Mouse (Mus musculus) hindbrain, embryonic 14.5 days (tissue): ENCODE results near the gene Utrn. TPM values are rescaled to one million over a fixed set of nuclear protein-coding genes. Genes with fewer than 3 reads are reported as not detected.

ENCODE experiments used
- ATAC-seq: fragments of 200-750 bp; cut with Nextera tagmentation; 2 replicates; pipeline ENCODE4 v1.8.0; 2017; ENCODE audit warnings: moderate number of reproducible peaks, mild to moderate bottlenecking, moderate TSS enrichment, moderate library complexity; ENCODE audit not compliant: low FRiP score
- DNase-seq: peaks from one replicate; pipeline ENCODE4 v3.0.0-alpha.2; 2015; ENCODE audit warnings: low spot score
- H3K27ac ChIP-seq: fragments of 300-500 bp; sonication (generic); 2 replicates; pipeline ENCODE4 v1.5.1; 2014; ENCODE audit warnings: mild to moderate bottlenecking, moderate library complexity
- H3K27me3 ChIP-seq: fragments of 300-500 bp; sonication (generic); 2 replicates; pipeline ENCODE4 v1.6.1; 2014; ENCODE audit warnings: mild to moderate bottlenecking, low read length, mixed read lengths; ENCODE audit not compliant: control insufficient read depth, insufficient read depth
- H3K36me3 ChIP-seq: fragments of 300-500 bp; sonication (generic); replicated peaks from 2 replicates; pipeline ENCODE4 v1.6.1; 2014; ENCODE audit not compliant: control insufficient read depth, insufficient read depth
- H3K4me1 ChIP-seq: fragments of 300-500 bp; sonication (generic); replicated peaks from 2 replicates; pipeline ENCODE4 v1.6.1; 2014; ENCODE audit warnings: antibody characterized with exemption, low read length, mixed read lengths; ENCODE audit not compliant: control insufficient read depth, insufficient read depth
- H3K4me2 ChIP-seq: fragments of 300-500 bp; sonication (generic); replicated peaks from 2 replicates; pipeline ENCODE4 v1.6.1; 2014; ENCODE audit warnings: mild to moderate bottlenecking, moderate library complexity
- H3K4me3 ChIP-seq: fragments of 300-500 bp; sonication (generic); replicated peaks from 2 replicates; pipeline ENCODE4 v1.5.1; 2014; ENCODE audit warnings: mild to moderate bottlenecking, low read length
- H3K9ac ChIP-seq: fragments of 300-500 bp; sonication (generic); 2 replicates; pipeline ENCODE4 v1.6.1; 2014
- H3K9me3 ChIP-seq: fragments of 300-500 bp; sonication (generic); 2 replicates; pipeline ENCODE4 v1.6.1; 2016; ENCODE audit warnings: low read length; ENCODE audit not compliant: control insufficient read depth
- WGBS: fragments of 180-500 bp; shearing (Covaris S2); extraction: QIAGEN DNeasy Blood & Tissue Kit; methylation state at CpG from one replicate; pipeline ENCODE4 v1.1.7; 2014; 5-methylcytosine and 5-hydroxymethylcytosine counted together
- polyA plus RNA-seq: library from polyadenylated mRNA; unstranded; fragments of >200 nt; fragmentation: Nextera tagmentation; extraction: Ambion mirVana; gene quantifications from 2 replicates; pipeline ENCODE4 v1.2.1, GENCODE M21; 2014

Utrn gene
- polyA plus RNA-seq, 1 experiment from 2014 or later = 28.2 TPM

DNA sequence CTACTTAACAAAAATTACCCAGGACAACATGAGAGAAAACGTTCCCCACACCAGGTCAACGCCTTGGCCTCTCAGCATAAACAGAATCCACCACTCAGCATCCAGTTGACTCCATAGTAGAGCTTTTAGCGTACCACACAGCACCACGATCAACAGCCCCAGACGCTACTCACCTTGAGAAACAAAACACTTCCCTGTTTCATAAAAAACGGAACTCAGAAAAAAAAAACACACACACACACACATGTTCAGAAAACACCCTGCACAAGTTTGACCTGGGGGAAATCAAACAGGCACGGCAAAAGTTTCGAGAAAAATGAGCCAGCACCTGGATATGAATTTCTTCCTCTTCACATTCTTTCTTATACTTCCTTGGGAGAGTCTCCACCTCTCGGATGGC lies 125.4 kb downstream of the Utrn start:
- no peaks in the 10 kb centered on the region for H3K9me3 ChIP-seq
- 96% methylated on average over 9 of the region's 9 CpGs for WGBS

DNA sequence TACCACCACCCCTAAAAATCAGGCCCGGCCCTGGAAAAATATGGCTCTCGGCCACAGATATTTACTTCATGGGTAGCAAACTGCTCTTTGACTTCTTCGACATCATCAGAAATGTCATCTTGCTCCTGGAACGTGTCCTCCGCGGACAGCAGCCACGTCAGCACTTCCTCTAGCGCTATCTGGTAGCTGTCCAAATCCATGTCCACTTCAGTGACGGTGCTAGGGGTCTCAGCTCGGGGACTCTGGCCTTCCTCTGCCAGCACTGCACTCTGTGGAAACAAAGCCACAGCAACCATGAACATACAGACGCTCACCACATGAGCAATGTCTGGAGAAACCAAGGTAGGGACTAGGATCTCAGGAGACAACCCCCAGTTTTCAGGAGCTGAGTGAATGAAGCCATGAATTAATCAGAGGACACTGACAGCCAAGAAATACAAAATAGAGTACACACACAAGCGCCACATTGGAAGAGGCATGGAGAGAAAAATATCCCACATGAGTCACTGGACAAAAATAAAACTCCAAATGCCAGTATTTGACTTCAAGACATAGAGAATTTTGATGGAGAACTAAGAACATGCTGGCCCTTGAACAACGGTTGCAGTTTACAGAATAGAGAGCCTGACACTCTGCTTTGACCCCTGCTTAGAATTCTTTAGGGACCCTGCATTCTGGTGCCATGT lies 129.7 kb downstream of the Utrn start:
- ATAC-seq = no peak

More for the DNA sequence above, 125.4 kb downstream of the Utrn start:
- Histone ChIP-seq H3K4me2 (no peak overlapping the region), H3K36me3 (no peaks in the 10 kb centered on the region), H3K4me1 (no peaks in the 10 kb centered on the region), H3K27me3 (no peaks in the 10 kb centered on the region), H3K4me3 (no peak overlapping the region), H3K9ac (no peak overlapping the region), H3K27ac (no peak overlapping the region)
- ATAC-seq = no peak
- DNase-seq = no peak

DNA sequence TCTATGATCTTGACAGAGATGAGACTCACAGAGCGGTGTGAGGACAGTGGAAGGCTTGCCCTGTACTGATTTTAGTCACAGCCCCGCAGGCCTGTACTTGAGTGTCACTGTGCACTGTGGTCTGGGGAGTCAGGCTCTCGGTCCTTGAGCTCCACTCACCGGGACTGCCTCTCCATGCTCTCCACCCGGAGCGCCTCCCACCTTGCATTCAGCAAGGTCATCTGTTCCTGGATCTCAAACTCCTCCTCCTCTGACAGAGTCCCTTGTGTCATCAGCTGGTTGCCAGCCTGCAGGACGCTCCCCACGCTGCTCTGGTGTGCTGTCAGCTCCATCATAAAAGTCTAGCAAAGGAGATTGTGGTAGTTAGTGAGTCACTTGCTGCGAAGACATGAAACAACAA lies 131.2 kb downstream of the Utrn start:
- Histone ChIP-seq H3K4me2 (no peak overlapping the region), H3K9ac (no peak overlapping the region), H3K4me3 (no peak overlapping the region), H3K27ac (no peak overlapping the region), H3K4me1 (no peaks in the 10 kb centered on the region), H3K36me3 (no peaks in the 10 kb centered on the region; the same call in 1 of the 2 replicates), H3K9me3 (no peaks in the 10 kb centered on the region), H3K27me3 (no peaks in the 10 kb centered on the region)
- 74% methylated on average over 9 of the region's 9 CpGs for WGBS
- ATAC-seq (no peak), DNase-seq (no peak)

More for the DNA sequence above, 129.7 kb downstream of the Utrn start:
- DNase-seq = no peak
- H3K9ac ChIP-seq = no peak overlapping the region
- no peaks in the 10 kb centered on the region for H3K27me3 ChIP-seq
- no peak overlapping the region for H3K4me2 ChIP-seq
- no peaks in the 10 kb centered on the region for H3K9me3 ChIP-seq
- WGBS = 92% methylated on average over 13 of the region's 13 CpGs
- no peaks in the 10 kb centered on the region; the same call in 1 of the 2 replicates for H3K36me3 ChIP-seq
- no peak overlapping the region for H3K27ac ChIP-seq
- no peaks in the 10 kb centered on the region for H3K4me1 ChIP-seq
- H3K4me3 ChIP-seq = no peak overlapping the region

DNA sequence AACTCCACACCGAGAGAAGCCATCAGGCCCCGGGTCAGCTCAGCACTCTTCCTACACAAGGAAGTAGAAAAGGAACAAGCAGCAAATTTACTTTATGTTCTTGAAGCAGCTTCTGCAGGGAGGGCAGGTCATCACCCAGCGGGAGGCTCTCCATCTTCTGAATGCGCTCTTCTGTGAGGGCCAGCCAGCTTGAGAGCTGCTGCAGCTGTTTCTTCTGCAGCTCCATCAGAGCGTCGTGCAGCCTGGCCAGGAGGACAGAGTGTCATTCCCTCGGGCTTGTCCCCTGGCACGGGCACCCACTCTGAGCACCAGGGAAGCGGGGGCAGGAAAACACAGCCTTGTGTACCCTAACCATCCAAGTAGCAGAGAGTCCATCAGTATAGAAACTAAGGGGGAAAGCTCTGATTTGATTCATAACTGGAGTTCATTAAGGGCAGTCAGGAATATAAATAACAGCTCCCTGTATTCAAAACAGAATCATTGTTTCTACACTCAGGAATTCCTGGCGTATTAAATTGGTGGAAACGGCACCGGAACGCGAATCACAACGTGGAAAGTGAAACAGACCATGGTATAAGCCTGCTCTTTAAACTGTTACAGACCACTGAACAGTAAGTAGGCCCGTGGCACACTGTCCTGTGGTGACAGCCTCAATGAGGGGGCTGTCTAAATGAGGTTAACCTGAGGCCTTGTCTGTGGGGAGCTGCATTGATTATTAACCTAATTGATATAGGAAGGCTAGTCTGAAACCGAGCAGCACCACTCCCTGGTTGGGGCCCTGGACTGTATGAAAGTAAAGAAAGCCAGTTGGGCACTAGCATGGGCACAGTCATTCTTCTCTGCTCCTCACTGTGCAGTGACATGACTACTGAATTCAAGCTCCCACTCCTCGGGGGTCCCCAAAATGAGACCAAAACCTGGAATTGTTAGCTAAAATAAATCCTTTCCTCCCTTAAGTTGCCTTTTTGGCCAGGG lies 132.0 kb downstream of the Utrn start:
- Histone ChIP-seq H3K27me3 (no peaks in the 10 kb centered on the region), H3K36me3 (no peaks in the 10 kb centered on the region; the same call in 1 of the 2 replicates), H3K4me1 (no peaks in the 10 kb centered on the region), H3K9me3 (no peaks in the 10 kb centered on the region), H3K4me2 (no peak overlapping the region), H3K9ac (no peak overlapping the region), H3K27ac (no peak overlapping the region), H3K4me3 (no peak overlapping the region)
- ATAC-seq = peak; percentile 62; the same call in 1 of the 2 replicates
- WGBS = 42% methylated on average over 18 of the region's 18 CpGs
- DNase-seq = no peak

DNA sequence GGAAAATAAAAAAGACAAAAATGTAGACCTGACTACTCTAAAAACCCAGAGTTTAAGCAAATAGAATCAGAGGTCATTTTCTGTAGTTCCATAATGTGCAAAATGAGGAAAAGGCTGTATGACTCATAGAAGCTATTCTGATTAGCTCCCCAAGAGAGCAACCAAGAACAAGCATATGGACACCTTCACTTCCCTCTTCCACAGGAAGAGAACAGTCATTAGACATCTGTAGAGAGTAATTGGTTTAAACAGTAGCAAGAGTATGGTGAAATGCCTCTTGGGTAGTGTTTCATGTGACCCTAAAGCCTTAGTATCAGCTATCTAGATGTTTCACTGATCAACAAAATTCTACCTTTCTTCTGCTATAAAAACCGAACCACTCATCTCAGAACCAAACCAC lies 133.5 kb downstream of the Utrn start:
- Histone ChIP-seq H3K4me1 (0 out of 2 replicates have a peak, but pooled peaks cover 2% of the 10 kb centered on the region), H3K4me3 (no peak overlapping the region), H3K27me3 (no peaks in the 10 kb centered on the region), H3K9me3 (no peaks in the 10 kb centered on the region), H3K27ac (no peak overlapping the region), H3K9ac (no peak overlapping the region), H3K36me3 (no peaks in the 10 kb centered on the region; the same call in 1 of the 2 replicates), H3K4me2 (no peak overlapping the region)
- no peak for ATAC-seq
- DNase-seq = no peak
- WGBS = 100% methylated on average over 1 of the region's 1 CpGs

DNA sequence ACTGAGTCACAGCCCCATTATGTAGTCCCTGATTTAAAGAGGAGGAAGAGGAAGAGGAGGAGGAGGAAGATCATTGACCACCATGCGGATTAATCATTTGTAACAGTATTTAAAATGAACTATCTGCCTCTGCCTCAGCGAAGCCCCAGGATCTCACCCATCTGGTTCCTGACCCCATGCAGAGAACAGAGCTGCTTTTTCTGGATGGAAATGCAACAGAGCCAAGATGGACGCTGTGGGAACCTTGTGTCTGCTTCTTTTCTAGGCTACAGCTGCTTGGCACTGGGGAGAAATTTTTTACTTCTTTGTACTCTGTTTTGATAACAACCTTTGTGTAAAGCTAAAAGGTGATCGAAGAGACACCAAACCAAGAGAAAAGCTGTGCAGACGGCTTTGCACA lies 137.7 kb downstream of the Utrn start:
- 73% methylated on average over 5 of the region's 5 CpGs for WGBS
- DNase-seq = no peak

DNA sequence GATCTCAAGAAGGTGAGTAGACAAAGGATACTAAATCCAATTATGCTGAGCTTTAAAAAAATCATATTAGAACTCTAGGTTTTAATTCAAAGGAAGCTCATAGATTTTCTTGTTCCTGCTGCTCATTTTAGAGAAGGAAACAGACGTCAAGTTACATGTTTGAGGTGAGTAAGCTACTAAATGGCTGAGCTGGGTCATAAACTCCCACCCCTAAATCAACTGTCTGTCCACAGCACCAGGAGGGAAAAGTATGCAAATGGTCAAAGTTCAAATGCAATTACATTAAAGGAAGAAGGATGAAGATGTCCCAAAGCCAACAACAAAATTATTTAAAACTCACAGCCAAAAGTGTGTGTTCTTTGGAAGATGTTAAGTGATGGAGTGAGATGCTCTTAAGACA lies 139.5 kb downstream of the Utrn start:
- WGBS = 81% methylated on average over 1 of the region's 1 CpGs
- DNase-seq (no peak), ATAC-seq (no peak)
- Histone ChIP-seq H3K4me1 (peaks cover 20% of the 10 kb centered on the region; the same call in 1 of the 2 replicates), H3K9me3 (no peaks in the 10 kb centered on the region), H3K9ac (no peak overlapping the region), H3K4me3 (no peak overlapping the region), H3K4me2 (no peak overlapping the region), H3K27me3 (no peaks in the 10 kb centered on the region), H3K27ac (no peak overlapping the region), H3K36me3 (no peaks in the 10 kb centered on the region)

More for the DNA sequence above, 137.7 kb downstream of the Utrn start:
- H3K9me3 ChIP-seq = no peaks in the 10 kb centered on the region
- no peak overlapping the region for H3K4me3 ChIP-seq
- no peak overlapping the region for H3K9ac ChIP-seq
- H3K4me1 ChIP-seq = 0 out of 2 replicates have a peak, but pooled peaks cover 6% of the 10 kb centered on the region
- no peak for ATAC-seq
- H3K36me3 ChIP-seq = no peaks in the 10 kb centered on the region; the same call in 1 of the 2 replicates
- H3K27ac ChIP-seq = no peak overlapping the region
- no peak overlapping the region for H3K4me2 ChIP-seq
- H3K27me3 ChIP-seq = no peaks in the 10 kb centered on the region

DNA sequence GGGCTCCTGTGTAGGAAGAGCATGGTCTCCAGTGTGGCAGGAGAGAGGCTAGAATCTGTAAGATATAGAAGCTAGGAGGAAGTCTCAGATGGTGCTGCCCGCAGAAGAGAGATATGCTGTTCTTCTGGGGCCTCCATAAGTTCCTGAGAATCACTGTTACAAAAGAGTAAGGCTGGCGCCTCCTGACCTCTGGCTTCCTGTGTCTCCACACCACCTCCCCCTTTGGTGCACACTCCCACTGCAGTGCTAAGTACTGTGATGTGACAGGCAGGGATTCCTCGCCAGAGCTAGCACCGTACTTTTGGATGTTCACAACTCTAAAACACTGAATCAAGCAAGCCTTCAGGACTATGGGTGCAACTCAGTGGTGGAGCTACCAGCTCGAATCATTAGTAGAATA lies 140.1 kb downstream of the Utrn start:
- ATAC-seq (no peak), DNase-seq (no peak)
- no peak overlapping the region for H3K4me2 ChIP-seq
- no peak overlapping the region for H3K4me3 ChIP-seq
- no peak overlapping the region for H3K27ac ChIP-seq
- H3K27me3 ChIP-seq = no peaks in the 10 kb centered on the region
- peaks cover 22% of the 10 kb centered on the region; the same call in 1 of the 2 replicates for H3K4me1 ChIP-seq
- H3K36me3 ChIP-seq = no peaks in the 10 kb centered on the region
- no peak overlapping the region for H3K9ac ChIP-seq
- 88% methylated on average over 5 of the region's 5 CpGs for WGBS
- no peaks in the 10 kb centered on the region for H3K9me3 ChIP-seq

DNA sequence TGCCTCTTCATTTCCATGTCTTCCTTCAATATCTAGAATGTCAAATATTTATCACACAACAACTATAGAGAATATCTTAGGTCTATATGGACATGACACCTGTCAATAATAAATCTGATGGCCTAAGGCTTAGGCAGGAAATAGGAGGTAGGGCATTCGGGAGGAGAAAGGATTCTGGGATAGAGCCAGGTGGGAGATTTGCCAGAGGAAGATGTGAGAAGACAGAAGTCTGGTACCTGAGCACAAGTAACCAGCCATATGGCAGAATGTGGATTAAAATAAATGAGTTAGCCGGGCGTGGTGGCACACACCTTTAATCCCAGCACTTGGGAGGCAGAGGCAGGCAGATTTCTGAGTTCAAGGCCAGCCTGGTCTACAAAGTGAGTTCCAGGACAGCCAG lies 141.3 kb downstream of the Utrn start:
- Histone ChIP-seq H3K9ac (no peak overlapping the region), H3K27ac (no peak overlapping the region), H3K4me3 (no peak overlapping the region), H3K27me3 (no peaks in the 10 kb centered on the region), H3K9me3 (no peaks in the 10 kb centered on the region), H3K4me2 (no peak overlapping the region), H3K36me3 (no peaks in the 10 kb centered on the region), H3K4me1 (peaks cover 24% of the 10 kb centered on the region; the same call in 1 of the 2 replicates)
- WGBS = 97% methylated on average over 3 of the region's 3 CpGs
- DNase-seq = no peak
- ATAC-seq = no peak
